Mouse (Mus musculus) inflammation-experienced regulatory T-cells, adult 6 months (primary cell): ENCODE data around the gene Col6a3. TPM values are rescaled to one million over a fixed set of nuclear protein-coding genes. Genes with fewer than 3 reads are reported as not detected.

ENCODE experiments used
- ATAC-seq: one replicate; pipeline ENCODE4 v1.8.0; 2017
- polyA plus RNA-seq, 3 experiments: library from polyadenylated mRNA; unstranded; fragments of 100-300 nt; shearing (Covaris generic); gene quantifications; one replicate each; pipeline ENCODE4 v1.2.1; 2017

Gene Col6a3
- polyA plus RNA-seq, 3 experiments from 2014 or later = 0.08 TPM; not detected in 2

- no peak for ATAC-seq
Observed at GRCm38 (mm10) chr1:90793368-90793767, 50.4 kb downstream of the Col6a3 start.

GRCm38 (mm10) chr1:90790925-90791324 is 52.8 kb downstream of the Col6a3 start:
- ATAC-seq = no peak

- ATAC-seq = no peak
Observed at GRCm38 (mm10) chr1:90789506-90789905, 54.3 kb downstream of the Col6a3 start.

- ATAC-seq = no peak
Observed at GRCm38 (mm10) chr1:90780446-90780845, 63.3 kb downstream of the Col6a3 start.

- ATAC-seq = no peak
Observed at GRCm38 (mm10) chr1:90779072-90779471, 64.7 kb downstream of the Col6a3 start.

- ATAC-seq = no peak
Observed at GRCm38 (mm10) chr1:90775477-90776241, 68.1 kb downstream of the Col6a3 start.

- ATAC-seq = no peak
Observed at GRCm38 (mm10) chr1:90771172-90771571, 72.6 kb downstream of the Col6a3 start.

GRCm38 (mm10) chr1:90770027-90770426 is 73.7 kb downstream of the Col6a3 start:
- ATAC-seq = no peak

- no peak for ATAC-seq
Observed at GRCm38 (mm10) chr1:90769301-90769700, 74.5 kb downstream of the Col6a3 start.

- no peak for ATAC-seq
Observed at GRCm38 (mm10) chr1:90758091-90758673, 85.6 kb downstream of the Col6a3 start.

- no peak for ATAC-seq
Observed at GRCm38 (mm10) chr1:90753869-90754563, 89.8 kb downstream of the Col6a3 start.

- ATAC-seq = no peak
Observed at GRCm38 (mm10) chr1:90751221-90751620, 92.5 kb downstream of the Col6a3 start.

GRCm38 (mm10) chr1:90750169-90750568 is 93.6 kb downstream of the Col6a3 start:
- no peak for ATAC-seq

GRCm38 (mm10) chr1:90748544-90748943 is 95.2 kb downstream of the Col6a3 start:
- no peak for ATAC-seq

- ATAC-seq = no peak
Observed at GRCm38 (mm10) chr1:90743941-90744386, 99.8 kb downstream of the Col6a3 start.

- ATAC-seq = no peak
Observed at GRCm38 (mm10) chr1:90743445-90743844, 100.3 kb downstream of the Col6a3 start.

GRCm38 (mm10) chr1:90742641-90743040 is 101.1 kb downstream of the Col6a3 start:
- ATAC-seq = no peak

GRCm38 (mm10) chr1:90740216-90741170 is 103.3 kb downstream of the Col6a3 start:
- ATAC-seq = peak; percentile 55

GRCm38 (mm10) chr1:90738913-90739312 is 104.9 kb downstream of the Col6a3 start:
- ATAC-seq = peak; percentile 68

GRCm38 (mm10) chr1:90729466-90729865 is 114.3 kb downstream of the Col6a3 start:
- no peak for ATAC-seq

- ATAC-seq = no peak
Observed at GRCm38 (mm10) chr1:90723754-90724153, 120.0 kb downstream of the Col6a3 start.

- no peak for ATAC-seq
Observed at GRCm38 (mm10) chr1:90723325-90723724, 120.4 kb downstream of the Col6a3 start.
